Mouse (Mus musculus) MEL (cell line): Measurements from ENCODE around the gene Sh2d1b1. TPM values are rescaled to one million over a fixed set of nuclear protein-coding genes. Genes with fewer than 3 reads are reported as not detected.

Source experiments
- DNase-seq: peaks from one replicate; pipeline ENCODE4 v3.0.0; 2011; ENCODE audit warnings: low read depth, low spot score
- H3K27ac ChIP-seq: 2 replicates; pipeline ENCODE4 v1.5.1; 2012; ENCODE audit warnings: low read depth, mild to moderate bottlenecking, control low read depth, low read length, moderate library complexity; ENCODE audit not compliant: control insufficient read depth
- H3K27me3 ChIP-seq, 2 experiments: fragments of 150-350 bp in 1 of 2; sonication (generic) in 1 of 2; 2 replicates each; pipeline ENCODE4 v1.6.1; 2012; ENCODE audit warnings: low read length in 2 of 2, mild to moderate bottlenecking in 2 of 2, improper control_type of control experiment in 1 of 2, moderate library complexity in 1 of 2; ENCODE audit not compliant: insufficient read depth in 2 of 2, control insufficient read depth in 1 of 2
- H3K36me3 ChIP-seq, 2 experiments: 2 replicates each; pipeline ENCODE4 v1.6.1; 2012 to 2014; ENCODE audit warnings: low read length in 2 of 2, improper control_type of control experiment in 1 of 2, inconsistent platforms in 1 of 2, mild to moderate bottlenecking in 1 of 2; ENCODE audit not compliant: insufficient read depth in 2 of 2, control insufficient read depth in 1 of 2
- H3K4me1 ChIP-seq, 2 experiments: fragments of 150-350 bp in 1 of 2; sonication (generic) in 1 of 2; 2 replicates each; pipeline ENCODE4 v1.6.1; 2012; ENCODE audit warnings: low read length in 2 of 2, improper control_type of control experiment in 1 of 2, mild to moderate bottlenecking in 1 of 2; ENCODE audit not compliant: insufficient read depth in 2 of 2, control insufficient read depth in 1 of 2
- H3K4me3 ChIP-seq, 2 experiments: fragments of 150-350 bp in 1 of 2; sonication (generic) in 1 of 2; 2 replicates each; pipeline ENCODE4 v1.5.1; 2012; ENCODE audit warnings: low read depth in 2 of 2, low read length in 2 of 2, mild to moderate bottlenecking in 2 of 2, moderate library complexity in 2 of 2, control low read depth in 1 of 2, improper control_type of control experiment in 1 of 2; ENCODE audit not compliant: control insufficient read depth in 1 of 2, insufficient read depth in 1 of 2
- H3K79me2 ChIP-seq: 2 replicates; pipeline ENCODE4 v1.6.1; 2012; ENCODE audit warnings: mild to moderate bottlenecking, low read length, moderate library complexity; ENCODE audit not compliant: control insufficient read depth, poor library complexity, insufficient read depth
- H3K9ac ChIP-seq: 2 replicates; pipeline ENCODE4 v1.6.1; 2012; ENCODE audit warnings: low read depth, mild to moderate bottlenecking, control low read depth, low read length, moderate library complexity; ENCODE audit not compliant: control insufficient read depth, poor library complexity, severe bottlenecking
- H3K9me3 ChIP-seq: fragments of 150-350 bp; sonication (generic); replicated peaks from 2 replicates; pipeline ENCODE4 v1.6.1; 2012; ENCODE audit warnings: mild to moderate bottlenecking, low read length, improper control_type of control experiment, moderate library complexity; ENCODE audit not compliant: insufficient read depth
- CTCF ChIP-seq, 3 experiments: IDR thresholded peaks in 2 of 3; conservative IDR thresholded peaks in 1 of 3; 2 replicates each; pipeline ENCODE4 v1.5.1; 2011 to 2012; ENCODE audit warnings: low read length in 3 of 3, low read depth in 2 of 3, mild to moderate bottlenecking in 2 of 3, improper control_type of control experiment in 1 of 3, inconsistent platforms in 1 of 3, mixed read lengths in 1 of 3, moderate library complexity in 1 of 3; ENCODE audit not compliant: control insufficient read depth in 1 of 3, insufficient read depth in 1 of 3, poor library complexity in 1 of 3, severe bottlenecking in 1 of 3
- E2F4 ChIP-seq: IDR thresholded peaks from 2 replicates; pipeline ENCODE4 v1.6.1; 2011; ENCODE audit warnings: low read depth, low read length, improper control_type of control experiment, borderline replicate concordance
- ELF1 ChIP-seq: IDR thresholded peaks from 2 replicates; pipeline ENCODE4 v1.6.1; 2014; ENCODE audit warnings: low read depth, mild to moderate bottlenecking, inconsistent platforms, low read length, improper control_type of control experiment, moderate library complexity
- EP300 ChIP-seq, 2 experiments: IDR thresholded peaks; 2 replicates each; pipeline ENCODE4 v1.6.1; 2011; ENCODE audit warnings: improper control_type of control experiment in 2 of 2, low read length in 2 of 2, low read depth in 1 of 2, mild to moderate bottlenecking in 1 of 2
- ETS1 ChIP-seq: IDR thresholded peaks from 2 replicates; pipeline ENCODE4 v1.6.1; 2012; ENCODE audit warnings: low read depth, mild to moderate bottlenecking, inconsistent platforms, low read length, improper control_type of control experiment, moderate library complexity
- HCFC1 ChIP-seq: IDR thresholded peaks from 2 replicates; pipeline ENCODE4 v1.6.1; 2012; ENCODE audit warnings: low read depth, mild to moderate bottlenecking, inconsistent platforms, low read length, improper control_type of control experiment, moderate library complexity
- JUND ChIP-seq: IDR thresholded peaks from 2 replicates; pipeline ENCODE4 v1.6.1; 2011; ENCODE audit warnings: low read depth, mild to moderate bottlenecking, improper control_type of control experiment, low read length
- MAFK ChIP-seq: IDR thresholded peaks from 2 replicates; pipeline ENCODE4 v1.6.1; 2011; ENCODE audit warnings: low read depth, mild to moderate bottlenecking, low read length, improper control_type of control experiment, borderline replicate concordance
- MAX ChIP-seq: IDR thresholded peaks from 2 replicates; pipeline ENCODE4 v1.6.1; 2011; ENCODE audit warnings: low read length, improper control_type of control experiment
- MAZ ChIP-seq: IDR thresholded peaks from 2 replicates; pipeline ENCODE4 v1.6.1; 2012; ENCODE audit warnings: low read depth, mild to moderate bottlenecking, inconsistent platforms, low read length, improper control_type of control experiment
- MYC ChIP-seq: IDR thresholded peaks from 2 replicates; pipeline ENCODE4 v1.6.1; 2011; ENCODE audit warnings: low read depth, mild to moderate bottlenecking, low read length, improper control_type of control experiment, moderate library complexity
- NELFE ChIP-seq: IDR thresholded peaks from 2 replicates; pipeline ENCODE4 v1.6.1; 2011; ENCODE audit warnings: low read depth, low read length, improper control_type of control experiment
- POLR2AphosphoS5 ChIP-seq: IDR thresholded peaks from 2 replicates; pipeline ENCODE4 v1.6.1; 2012; ENCODE audit warnings: low read depth, borderline replicate concordance, mild to moderate bottlenecking, inconsistent platforms, low read length, moderate library complexity, mixed read lengths
- RAD21 ChIP-seq: IDR thresholded peaks from 2 replicates; pipeline ENCODE4 v1.6.1; 2011; ENCODE audit warnings: mild to moderate bottlenecking, low read depth, low read length, improper control_type of control experiment
- SMC3 ChIP-seq: IDR thresholded peaks from 2 replicates; pipeline ENCODE4 v1.6.1; 2011; ENCODE audit warnings: low read depth, low read length, improper control_type of control experiment
- TBP ChIP-seq: IDR thresholded peaks from 2 replicates; pipeline ENCODE4 v1.8.0; 2011; ENCODE audit warnings: low read depth, low read length, improper control_type of control experiment
- USF1 ChIP-seq: IDR thresholded peaks from 2 replicates; pipeline ENCODE4 v1.6.1; 2014; ENCODE audit warnings: low read depth, mild to moderate bottlenecking, inconsistent platforms, low read length, improper control_type of control experiment, moderate library complexity
- USF2 ChIP-seq, 2 experiments: IDR thresholded peaks; 2 replicates each; pipeline ENCODE4 v1.6.1; 2011 to 2012; ENCODE audit warnings: improper control_type of control experiment in 2 of 2, low read length in 2 of 2, borderline replicate concordance in 1 of 2, inconsistent platforms in 1 of 2, low read depth in 1 of 2, mild to moderate bottlenecking in 1 of 2; ENCODE audit not compliant: insufficient read depth in 1 of 2
- ZC3H11A ChIP-seq: IDR thresholded peaks from 2 replicates; pipeline ENCODE4 v1.6.1; 2012; ENCODE audit warnings: low read depth, mild to moderate bottlenecking, inconsistent platforms, low read length, improper control_type of control experiment
- polyA plus RNA-seq, 2 experiments: library from polyadenylated mRNA; stranded (reverse) in 1 of 2; unstranded in 1 of 2; fragments of >175 nt in 1 of 2; fragments of >200 nt in 1 of 2; gene quantifications; 2 replicates each; pipeline versions ENCODE4 v1.2.1 to v1.2.4; 2012; ENCODE audit warnings: low replicate concordance in 2 of 2, low read depth in 1 of 2; ENCODE audit not compliant: insufficient read length in 2 of 2, insufficient read depth in 1 of 2, missing spikeins in 1 of 2
- total RNA-seq: library from RNA; depleted of rRNA; stranded (reverse); fragments of 300-350 nt; gene quantifications from 2 replicates; pipeline ENCODE4 v1.2.3, GENCODE M21; 2012

The Sh2d1b1 gene
- total and polyA plus RNA-seq, 3 experiments: not detected

DNA sequence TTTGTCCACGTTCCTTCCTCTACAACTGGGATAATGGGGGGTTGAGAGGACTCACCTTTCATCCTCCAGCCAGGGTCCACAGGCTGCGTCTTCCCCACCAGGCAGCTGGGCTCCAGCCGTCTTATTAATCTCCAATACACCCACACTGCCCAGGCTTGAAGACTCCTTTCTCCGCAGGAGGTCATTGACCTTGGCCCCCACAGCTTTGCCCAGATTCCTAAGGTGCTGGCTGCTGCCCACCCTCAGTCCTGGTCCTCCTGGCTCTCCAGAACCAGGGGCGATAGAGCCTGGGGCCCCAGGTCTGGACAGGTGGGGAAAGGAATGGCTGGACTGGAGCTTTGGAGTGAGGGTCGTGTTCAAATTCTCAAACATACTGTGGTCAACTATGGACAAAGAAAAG is 25.3 kb downstream of the Sh2d1b1 start:
- TF ChIP-seq ZC3H11A: no peak
- no peak for TF ChIP-seq USF1
- no peak for TF ChIP-seq NELFE
- no peak for TF ChIP-seq USF2 (IDR thresholded peaks at IDR 0.05; ENCODE audit: borderline replicate concordance in 1 of 2, insufficient read depth in 1 of 2, low read depth in 1 of 2, low read length in 2 of 2)
- TF ChIP-seq E2F4: no peak
- TF ChIP-seq EP300 (IDR thresholded peaks at IDR 0.05; ENCODE audit: low read depth in 1 of 2, low read length in 2 of 2): no peak
- no peak for TF ChIP-seq MAZ
- no peak for TF ChIP-seq RAD21
- no peak for TF ChIP-seq SMC3
- no peak for TF ChIP-seq POLR2AphosphoS5
- no peak for TF ChIP-seq CTCF (IDR thresholded peaks at IDR 0.05 in 2 of 3, conservative IDR thresholded peaks at IDR 0.05 in 1 of 3; ENCODE audit: control insufficient read depth in 1 of 3, insufficient read depth in 1 of 3, low read depth in 2 of 3, low read length in 3 of 3, poor library complexity in 1 of 3, severe bottlenecking in 1 of 3)
- TF ChIP-seq ETS1: no peak
- no peak for TF ChIP-seq MAX
- TF ChIP-seq JUND: no peak
- no peak for TF ChIP-seq ELF1
- no peak for TF ChIP-seq MAFK
- no peak for TF ChIP-seq MYC
- no peaks in the 10 kb centered on the region for H3K9me3 ChIP-seq
- no peak overlapping the region for H3K4me3 ChIP-seq
- no peak overlapping the region for H3K27ac ChIP-seq
- no peak overlapping the region for H3K9ac ChIP-seq
- no peak for DNase-seq
- H3K36me3 ChIP-seq: no peaks in the 10 kb centered on the region
- no peaks in the 10 kb centered on the region; a peak in 2 of 4 replicates for H3K27me3 ChIP-seq
- H3K4me1 ChIP-seq: no peaks in the 10 kb centered on the region
- no peaks in the 10 kb centered on the region for H3K79me2 ChIP-seq

DNA sequence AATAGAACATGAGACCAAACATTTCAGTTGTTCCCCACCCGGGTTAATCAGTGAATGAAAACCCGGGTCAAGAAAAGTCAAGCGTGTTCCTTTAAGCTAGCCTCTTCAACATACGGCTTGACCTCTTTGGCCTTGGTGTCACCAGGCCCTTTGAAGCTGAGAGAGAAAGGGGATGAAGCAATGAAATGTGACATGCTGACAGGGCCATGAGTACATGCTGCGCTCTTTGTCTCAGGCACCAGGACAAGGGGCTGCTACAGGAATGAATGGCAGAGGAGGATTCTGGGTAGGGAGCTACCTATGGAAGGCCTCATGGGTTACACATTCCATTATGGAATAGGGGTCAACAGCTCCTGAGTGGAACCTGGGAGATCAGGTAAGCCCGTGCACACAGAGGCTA is 26.0 kb downstream of the Sh2d1b1 start:
- DNase-seq: no peak
- no peak overlapping the region for H3K9ac ChIP-seq
- no peaks in the 10 kb centered on the region for H3K36me3 ChIP-seq
- H3K4me3 ChIP-seq: no peak overlapping the region
- no peaks in the 10 kb centered on the region for H3K9me3 ChIP-seq
- H3K27me3 ChIP-seq: no peaks in the 10 kb centered on the region; a peak in 1 of 4 replicates
- TF ChIP-seq HCFC1: no peak
- TF ChIP-seq TBP: no peak
- TF ChIP-seq, all 39 proteins: peak for 0
- no peak overlapping the region for H3K27ac ChIP-seq
- H3K79me2 ChIP-seq: no peaks in the 10 kb centered on the region
- no peaks in the 10 kb centered on the region for H3K4me1 ChIP-seq
